Mouse (Mus musculus) forebrain, embryonic 16.5 days (tissue): Measurements from ENCODE around the gene Foxp4. TPM values are rescaled to one million over a fixed set of nuclear protein-coding genes. Genes with fewer than 3 reads are reported as not detected.

ENCODE experiments used
- ATAC-seq: fragments of 200-750 bp; cut with Nextera tagmentation; 2 replicates; pipeline ENCODE4 v1.8.0; 2017; ENCODE audit warnings: mild to moderate bottlenecking, moderate library complexity
- H3K27ac ChIP-seq: fragments of 300-500 bp; sonication (generic); 2 replicates; pipeline ENCODE4 v1.5.1; 2014; ENCODE audit warnings: low read length, control low read depth
- H3K27me3 ChIP-seq: fragments of 300-500 bp; sonication (generic); replicated peaks from 2 replicates; pipeline ENCODE4 v1.6.1; 2014; ENCODE audit warnings: low read length; ENCODE audit not compliant: control insufficient read depth, insufficient read depth
- H3K36me3 ChIP-seq: fragments of 300-500 bp; sonication (generic); 2 replicates; pipeline ENCODE4 v1.6.1; 2014; ENCODE audit not compliant: control insufficient read depth, insufficient read depth
- H3K4me1 ChIP-seq: fragments of 300-500 bp; sonication (generic); replicated peaks from 2 replicates; pipeline ENCODE4 v1.6.1; 2014; ENCODE audit warnings: low read length; ENCODE audit not compliant: control insufficient read depth, insufficient read depth
- H3K4me2 ChIP-seq: fragments of 300-500 bp; sonication (generic); 2 replicates; pipeline ENCODE4 v1.6.1; 2014; ENCODE audit warnings: mild to moderate bottlenecking, low read length, control low read depth
- H3K4me3 ChIP-seq: fragments of 300-500 bp; sonication (generic); replicated peaks from 2 replicates; pipeline ENCODE4 v1.5.1; 2014; ENCODE audit warnings: mild to moderate bottlenecking, low read length, control low read depth
- H3K9ac ChIP-seq: fragments of 300-500 bp; sonication (generic); replicated peaks from 2 replicates; pipeline ENCODE4 v1.6.1; 2014; ENCODE audit warnings: low read depth, low read length, control low read depth
- H3K9me3 ChIP-seq: fragments of 300-500 bp; sonication (generic); 2 replicates; pipeline ENCODE4 v1.6.1; 2016; ENCODE audit warnings: low read length; ENCODE audit not compliant: control insufficient read depth
- WGBS: fragments of 180-500 bp; shearing (Covaris S2); extraction: QIAGEN DNeasy Blood & Tissue Kit; methylation state at CpG from one replicate; pipeline ENCODE4 v1.1.7; 2014; 5-methylcytosine and 5-hydroxymethylcytosine counted together
- polyA plus RNA-seq: library from polyadenylated mRNA; unstranded; fragments of >200 nt; fragmentation: Nextera tagmentation; extraction: Ambion mirVana; gene quantifications from 2 replicates; pipeline ENCODE4 v1.2.1, GENCODE M21; 2015

Foxp4 gene
- polyA plus RNA-seq, 1 experiment from 2014 or later: 29.1 TPM

DNA sequence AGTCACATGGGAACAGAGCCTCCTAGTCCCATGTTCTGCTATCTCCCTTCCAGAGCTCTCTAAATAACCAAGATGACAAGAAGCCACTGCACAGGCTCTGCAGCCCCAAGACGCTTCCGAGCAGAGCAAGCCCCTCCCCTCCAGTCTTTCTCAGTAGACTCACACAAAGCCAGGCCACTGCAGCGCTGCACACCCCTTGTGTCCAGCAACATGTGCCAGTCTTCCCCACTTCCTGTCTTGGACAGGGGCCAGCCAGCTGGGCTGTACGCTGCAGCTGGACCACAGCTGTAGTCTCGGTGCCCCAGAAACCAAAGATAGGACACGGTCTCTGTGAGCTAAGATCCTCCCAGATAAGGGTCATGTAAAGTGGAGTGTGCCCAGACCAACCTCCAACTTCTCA lies 86.6 kb downstream of the Foxp4 start:
- Histone ChIP-seq H3K4me3 (no peak overlapping the region), H3K9me3 (no peaks in the 10 kb centered on the region), H3K36me3 (no peaks in the 10 kb centered on the region), H3K4me1 (peaks cover 14% of the 10 kb centered on the region), H3K27me3 (peaks cover 25% of the 10 kb centered on the region), H3K27ac (no peak overlapping the region), H3K4me2 (no peak overlapping the region), H3K9ac (no peak overlapping the region)
- 48% methylated on average over 6 of the region's 6 CpGs for WGBS
- ATAC-seq: no peak

DNA sequence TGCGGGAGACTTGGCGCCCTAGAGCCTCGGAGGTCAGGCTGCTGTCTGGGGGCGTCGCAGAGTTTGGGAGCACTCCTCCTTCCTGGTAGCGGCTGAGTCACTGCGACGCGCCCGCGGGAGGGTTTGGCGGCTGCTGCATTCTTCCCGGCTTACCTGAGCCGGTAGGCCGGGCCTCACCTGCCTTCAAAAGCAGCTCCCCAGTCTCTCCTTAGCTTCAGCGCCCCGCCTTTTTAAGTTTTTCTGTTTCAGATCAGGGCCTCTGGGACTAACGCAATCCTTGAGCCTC lies 90.0 kb downstream of the Foxp4 start, which contains the start of gene Mdfi:
TSS of gene Mdfi (minus strand) at position 210 of the 286 bp plus-strand sequence.
- no peak for ATAC-seq
- no peaks in the 10 kb centered on the region for H3K36me3 ChIP-seq
- peak within 1 kb of the TSS; percentile 71 for H3K9ac ChIP-seq
- peak within 1 kb of the TSS; percentile 61 for H3K4me3 ChIP-seq
- peak within 1 kb of the TSS; percentile 98 for H3K4me2 ChIP-seq
- 4% methylated on average over 18 of the region's 18 CpGs for WGBS
- peaks cover 26% of the 10 kb centered on the region for H3K27me3 ChIP-seq
- peaks cover 22% of the 10 kb centered on the region for H3K4me1 ChIP-seq
- no peak within 1 kb of the TSS for H3K27ac ChIP-seq
- no peaks in the 10 kb centered on the region for H3K9me3 ChIP-seq

DNA sequence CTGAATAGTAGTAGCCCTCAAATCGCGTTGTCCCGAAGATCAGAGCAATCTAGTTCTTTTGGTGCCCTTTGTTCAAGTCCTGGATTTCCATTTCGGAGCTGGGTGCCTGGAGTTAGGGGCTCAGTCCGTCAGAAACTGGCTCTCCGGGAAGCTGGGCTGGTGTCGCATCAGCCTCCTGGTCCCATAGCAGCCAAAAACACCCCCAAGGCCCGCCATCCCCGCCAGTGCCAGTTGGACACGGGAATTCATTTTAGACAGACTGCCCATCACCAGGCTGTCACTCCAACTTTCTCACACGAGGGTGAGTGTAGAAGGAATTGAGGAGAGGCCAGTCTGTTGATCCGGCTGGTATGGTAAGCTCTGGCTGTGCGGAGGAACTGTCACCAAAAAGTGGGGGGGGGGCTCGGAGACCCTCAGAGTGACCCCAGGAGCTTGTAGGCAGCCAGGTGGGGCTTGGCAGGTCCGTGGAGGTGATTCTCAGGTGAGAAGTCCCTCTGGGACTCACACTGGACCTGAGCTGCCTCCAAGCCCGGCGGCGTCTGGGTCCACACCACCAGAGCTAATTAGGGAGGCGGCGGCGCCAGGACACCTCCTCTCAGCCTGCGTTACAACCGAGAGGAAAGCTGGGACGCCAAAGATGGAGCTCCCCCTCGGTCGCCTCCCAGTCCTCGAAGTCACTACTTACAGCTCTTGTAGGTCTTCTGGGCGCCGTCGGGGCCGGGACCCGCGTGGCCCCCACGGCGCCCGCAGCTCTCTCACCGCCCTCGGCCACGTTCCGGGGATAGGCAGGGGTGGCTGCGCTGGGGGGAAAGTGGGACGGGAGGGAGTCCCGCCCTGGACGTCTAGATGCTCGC lies 90.6 kb downstream of the Foxp4 start:
- 1% methylated on average over 45 of the region's 45 CpGs for WGBS
- ATAC-seq: no peak
- peak overlapping the region; percentile 71 for H3K9ac ChIP-seq

DNA sequence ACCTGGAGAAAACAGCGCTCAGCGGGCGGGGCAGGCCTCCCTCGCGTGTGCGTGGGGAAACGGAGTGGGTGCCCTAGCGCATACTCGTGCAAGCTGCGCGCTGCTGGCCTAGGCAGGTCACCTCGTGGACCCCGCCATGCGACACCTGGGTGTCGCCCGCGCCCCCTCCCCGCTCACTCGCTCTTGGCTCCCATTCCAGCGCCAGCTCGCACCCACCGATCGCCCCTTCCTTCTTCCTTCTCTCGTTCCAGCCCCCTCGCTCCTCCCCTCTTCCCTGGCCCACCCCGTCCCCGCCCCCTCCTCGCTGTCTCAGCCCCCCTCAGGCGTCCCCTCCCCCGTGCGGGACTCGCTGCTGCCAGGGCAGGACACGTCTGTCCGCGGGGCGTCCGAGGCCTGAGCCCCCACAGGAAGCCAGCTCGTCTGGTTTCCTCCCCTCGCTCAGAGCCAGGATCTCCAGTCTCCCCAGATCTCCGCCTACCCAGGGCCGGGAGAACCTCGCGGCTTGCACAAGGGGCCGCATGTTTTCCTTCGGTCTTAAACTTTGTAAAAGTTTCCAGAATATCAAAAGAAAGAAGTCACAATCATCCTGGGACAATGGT lies 91.3 kb downstream of the Foxp4 start:
- under 1% methylated on average over 43 of the region's 45 CpGs for WGBS
- Histone ChIP-seq H3K36me3 (no peaks in the 10 kb centered on the region), H3K4me3 (peak overlapping the region; percentile 61), H3K9ac (peak overlapping the region; percentile 71), H3K4me2 (peak overlapping the region; percentile 98), H3K27me3 (peaks cover 26% of the 10 kb centered on the region), H3K4me1 (peaks cover 22% of the 10 kb centered on the region), H3K9me3 (no peaks in the 10 kb centered on the region), H3K27ac (no peak overlapping the region)
- peak; percentile 73 for ATAC-seq

More for the DNA sequence above, 90.6 kb downstream of the Foxp4 start:
- Histone ChIP-seq H3K9me3 (no peaks in the 10 kb centered on the region), H3K27me3 (peaks cover 26% of the 10 kb centered on the region), H3K4me3 (peak overlapping the region; percentile 61), H3K4me2 (peak overlapping the region; percentile 98), H3K36me3 (no peaks in the 10 kb centered on the region), H3K27ac (no peak overlapping the region), H3K4me1 (peaks cover 22% of the 10 kb centered on the region)

DNA sequence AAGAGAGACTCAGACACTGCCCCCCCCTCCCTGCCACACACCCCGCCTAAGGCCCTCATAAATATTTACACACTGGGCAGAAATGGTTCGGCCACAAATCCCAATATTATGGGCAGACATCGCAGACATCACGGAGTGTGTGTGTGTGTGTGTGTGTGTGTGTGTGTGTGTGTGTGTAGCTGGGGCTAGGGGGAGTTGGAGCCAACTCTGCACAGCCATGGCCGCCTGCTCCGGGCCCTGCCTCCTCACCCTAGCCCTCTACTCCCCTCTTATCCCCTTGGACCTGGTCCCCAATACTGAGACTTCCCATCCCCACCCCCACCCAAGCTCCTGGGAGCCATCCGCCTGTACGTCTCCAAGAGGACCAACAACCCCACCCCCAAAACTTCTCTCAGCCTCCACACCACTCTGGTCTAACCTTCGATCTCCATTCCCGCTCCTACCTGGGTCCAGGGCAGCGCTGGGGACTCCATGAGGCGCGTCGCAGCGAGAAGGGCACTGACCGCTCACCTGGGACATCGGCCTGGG lies 91.9 kb downstream of the Foxp4 start:
- Histone ChIP-seq H3K27me3 (peaks cover 26% of the 10 kb centered on the region), H3K9ac (peak overlapping the region; percentile 71), H3K27ac (no peak overlapping the region), H3K9me3 (no peaks in the 10 kb centered on the region), H3K36me3 (no peaks in the 10 kb centered on the region), H3K4me2 (peak overlapping the region; percentile 98), H3K4me3 (peak overlapping the region; percentile 61), H3K4me1 (peaks cover 22% of the 10 kb centered on the region)
- 6% methylated on average over 17 of the region's 17 CpGs for WGBS
- peak; percentile 58 for ATAC-seq

GRCm38 (mm10) chr17:47831772-47832171 lies 92.7 kb downstream of the Foxp4 start:
- no peak overlapping the region for H3K9ac ChIP-seq
- H3K4me2 ChIP-seq: no peak overlapping the region
- H3K9me3 ChIP-seq: no peaks in the 10 kb centered on the region
- no peak for ATAC-seq
- 57% methylated on average over 5 of the region's 5 CpGs for WGBS
- H3K36me3 ChIP-seq: no peaks in the 10 kb centered on the region
- H3K27ac ChIP-seq: no peak overlapping the region
- peaks cover 26% of the 10 kb centered on the region for H3K27me3 ChIP-seq
- no peak overlapping the region for H3K4me3 ChIP-seq
- peaks cover 22% of the 10 kb centered on the region for H3K4me1 ChIP-seq

GRCm38 (mm10) chr17:47831161-47831560 lies 93.3 kb downstream of the Foxp4 start:
- H3K4me2 ChIP-seq: no peak overlapping the region

DNA sequence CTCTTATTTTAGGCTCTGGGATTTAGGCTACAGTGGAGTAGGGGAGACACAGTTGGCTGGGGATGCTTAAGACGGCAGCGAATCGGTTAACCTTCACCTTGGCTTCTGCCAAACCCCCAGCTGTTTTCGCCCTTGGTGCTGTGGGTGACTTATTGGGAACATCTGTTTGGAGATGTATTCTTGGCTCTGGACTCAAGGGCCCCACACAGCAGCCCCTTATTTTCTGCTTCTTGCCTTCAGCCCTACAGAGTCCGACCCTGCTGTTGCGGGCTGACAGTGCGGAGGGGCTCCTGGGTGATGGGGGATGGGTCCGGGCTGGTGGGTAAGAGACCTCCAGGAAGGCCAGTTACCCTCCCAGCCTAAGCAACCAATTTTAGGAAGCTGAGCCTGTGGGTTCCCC lies 103.1 kb downstream of the Foxp4 start:
- H3K27ac ChIP-seq: no peak overlapping the region
- H3K4me3 ChIP-seq: no peak overlapping the region
- WGBS: 71% methylated on average over 8 of the region's 8 CpGs
- H3K9me3 ChIP-seq: no peaks in the 10 kb centered on the region
- H3K27me3 ChIP-seq: no peaks in the 10 kb centered on the region
- no peak overlapping the region for H3K4me2 ChIP-seq
- H3K36me3 ChIP-seq: no peaks in the 10 kb centered on the region
- H3K4me1 ChIP-seq: no peaks in the 10 kb centered on the region
- no peak for ATAC-seq
- no peak overlapping the region for H3K9ac ChIP-seq

More at GRCm38 (mm10) chr17:47831161-47831560, 93.3 kb downstream of the Foxp4 start:
- Histone ChIP-seq H3K4me3 (no peak overlapping the region), H3K27ac (no peak overlapping the region), H3K27me3 (peaks cover 26% of the 10 kb centered on the region), H3K9ac (no peak overlapping the region), H3K4me1 (peaks cover 22% of the 10 kb centered on the region), H3K36me3 (no peaks in the 10 kb centered on the region), H3K9me3 (no peaks in the 10 kb centered on the region)
- ATAC-seq: no peak
- 11% methylated on average over 9 of the region's 9 CpGs for WGBS

DNA sequence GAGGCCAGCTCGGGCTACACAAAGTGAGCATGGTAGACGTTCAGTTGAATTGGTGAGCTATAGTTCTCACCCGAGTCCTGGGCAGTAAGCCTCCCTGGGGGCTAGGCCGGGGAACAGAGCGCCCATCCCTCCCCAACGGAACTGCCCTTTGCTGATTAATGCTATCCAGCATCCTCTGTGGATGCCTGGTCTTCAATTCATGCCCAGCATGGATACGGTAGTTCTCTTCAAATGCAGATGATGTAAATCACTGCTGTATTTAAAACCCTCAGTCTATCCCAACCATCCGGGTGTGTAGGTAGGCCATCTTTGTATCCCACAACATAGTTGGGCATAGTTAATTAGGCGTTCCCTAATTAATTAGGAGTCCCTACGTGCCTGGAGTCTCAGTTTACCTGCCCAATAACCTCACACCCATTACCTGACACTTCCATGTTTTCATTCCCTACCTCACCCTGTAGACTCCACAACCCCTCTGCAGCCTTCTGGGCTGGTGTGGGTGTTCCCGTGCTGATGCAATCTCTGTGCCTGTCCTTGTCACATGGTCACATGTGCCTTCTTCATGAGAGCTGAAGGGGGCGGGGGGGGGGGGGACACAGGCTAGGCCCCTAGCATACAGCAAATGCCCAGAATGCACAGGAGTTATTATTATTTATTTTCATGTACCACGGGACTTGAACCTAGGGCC lies 106.3 kb downstream of the Foxp4 start:
- Histone ChIP-seq H3K9me3 (no peaks in the 10 kb centered on the region), H3K4me3 (no peak overlapping the region), H3K9ac (no peak overlapping the region), H3K27me3 (no peaks in the 10 kb centered on the region), H3K36me3 (no peaks in the 10 kb centered on the region), H3K4me2 (no peak overlapping the region), H3K27ac (no peak overlapping the region), H3K4me1 (peaks cover 9% of the 10 kb centered on the region; the same call in 1 of the 2 replicates)
- 66% methylated on average over 13 of the region's 13 CpGs for WGBS
- no peak for ATAC-seq
